Mouse (Mus musculus) midbrain, embryonic 12.5 days (tissue): ENCODE measurements at regions not wholly inside any gene's neighbourhood (a gene's known extent, or its start where the extent isn't known, plus 50 kb on each side); places are given as distances from the start of the nearest gene placed in this dataset.

Source experiments
- ATAC-seq: fragments of 200-750 bp; cut with Nextera tagmentation; 2 replicates; pipeline ENCODE4 v1.8.0; 2017; ENCODE audit warnings: low read depth, moderate TSS enrichment, moderate library complexity; ENCODE audit not compliant: low FRiP score
- H3K27ac ChIP-seq: fragments of 300-500 bp; sonication (generic); replicated peaks from 2 replicates; pipeline ENCODE4 v1.5.1; 2016; ENCODE audit warnings: mild to moderate bottlenecking
- H3K27me3 ChIP-seq: fragments of 300-500 bp; sonication (generic); 2 replicates; pipeline ENCODE4 v1.6.1; 2016; ENCODE audit warnings: mild to moderate bottlenecking
- H3K36me3 ChIP-seq: fragments of 300-500 bp; sonication (generic); 2 replicates; pipeline ENCODE4 v1.6.1; 2016
- H3K4me1 ChIP-seq: fragments of 300-500 bp; sonication (generic); 2 replicates; pipeline ENCODE4 v1.6.1; 2016
- H3K4me2 ChIP-seq: fragments of 300-500 bp; sonication (generic); replicated peaks from 2 replicates; pipeline ENCODE4 v1.6.1; 2016; ENCODE audit warnings: mild to moderate bottlenecking, moderate library complexity
- H3K4me3 ChIP-seq: fragments of 300-500 bp; sonication (generic); 2 replicates; pipeline ENCODE4 v1.5.1; 2016; ENCODE audit warnings: mild to moderate bottlenecking
- H3K9ac ChIP-seq: fragments of 300-500 bp; sonication (generic); replicated peaks from 2 replicates; pipeline ENCODE4 v1.6.1; 2016; ENCODE audit warnings: mild to moderate bottlenecking, moderate library complexity
- H3K9me3 ChIP-seq: fragments of 300-500 bp; sonication (generic); 2 replicates; pipeline ENCODE4 v1.6.1; 2016; ENCODE audit warnings: mild to moderate bottlenecking
- WGBS: fragments of 180-500 bp; shearing (Covaris S2); methylation state at CpG from one replicate; pipeline ENCODE4 v1.1.7; 2016; 5-methylcytosine and 5-hydroxymethylcytosine counted together

GRCm38 (mm10) chr10:45763160-45763955 is 185.7 kb downstream of the Hace1 start:
- Histone ChIP-seq H3K9ac (no peak overlapping the region), H3K27me3 (no peaks in the 10 kb centered on the region), H3K9me3 (no peaks in the 10 kb centered on the region), H3K4me3 (no peak overlapping the region), H3K4me1 (no peaks in the 10 kb centered on the region), H3K27ac (no peak overlapping the region), H3K36me3 (no peaks in the 10 kb centered on the region), H3K4me2 (no peak overlapping the region)
- ATAC-seq, result no peak
- WGBS, result 92% methylated on average over 10 of the region's 10 CpGs

GRCm38 (mm10) chr10:45779720-45780119 is 202.1 kb downstream of the Hace1 start:
- H3K27ac ChIP-seq, result no peak overlapping the region
- H3K9ac ChIP-seq, result no peak overlapping the region
- H3K4me2 ChIP-seq, result no peak overlapping the region
- H3K36me3 ChIP-seq, result no peaks in the 10 kb centered on the region
- no peak for ATAC-seq
- H3K4me1 ChIP-seq, result peaks cover 26% of the 10 kb centered on the region
- WGBS, result 14% methylated on average over 6 of the region's 6 CpGs
- no peaks in the 10 kb centered on the region for H3K9me3 ChIP-seq
- H3K4me3 ChIP-seq, result no peak overlapping the region
- H3K27me3 ChIP-seq, result no peaks in the 10 kb centered on the region

- no peak overlapping the region for H3K27ac ChIP-seq
- peaks cover 23% of the 10 kb centered on the region for H3K4me1 ChIP-seq
- WGBS, result 34% methylated on average over 5 of the region's 5 CpGs
- no peak for ATAC-seq
- no peaks in the 10 kb centered on the region for H3K36me3 ChIP-seq
- H3K27me3 ChIP-seq, result no peaks in the 10 kb centered on the region
- no peaks in the 10 kb centered on the region for H3K9me3 ChIP-seq
- H3K9ac ChIP-seq, result no peak overlapping the region
- H3K4me3 ChIP-seq, result no peak overlapping the region
- no peak overlapping the region for H3K4me2 ChIP-seq
Measured at GRCm38 (mm10) chr10:45783026-45783425, 205.4 kb downstream of the Hace1 start.

- H3K4me2 ChIP-seq, result no peak overlapping the region
- no peaks in the 10 kb centered on the region for H3K9me3 ChIP-seq
- ATAC-seq, result peak; percentile 48
- whole genome bisulfite sequencing, result 10% methylated on average over 11 of the region's 11 CpGs
- peak overlapping the region; percentile 30; the same call in 1 of the 2 replicates for H3K27ac ChIP-seq
- peaks cover 23% of the 10 kb centered on the region for H3K4me1 ChIP-seq
- H3K27me3 ChIP-seq, result no peaks in the 10 kb centered on the region
- H3K36me3 ChIP-seq, result no peaks in the 10 kb centered on the region
- no peak overlapping the region for H3K4me3 ChIP-seq
- no peak overlapping the region for H3K9ac ChIP-seq
Measured at GRCm38 (mm10) chr10:45783461-45784149, 206.0 kb downstream of the Hace1 start.

- ATAC-seq, result peak; percentile 68
- Histone ChIP-seq H3K36me3 (no peaks in the 10 kb centered on the region), H3K4me1 (peaks cover 23% of the 10 kb centered on the region), H3K9ac (no peak overlapping the region), H3K4me2 (no peak overlapping the region), H3K27me3 (no peaks in the 10 kb centered on the region), H3K9me3 (no peaks in the 10 kb centered on the region), H3K4me3 (no peak overlapping the region), H3K27ac (peak overlapping the region; percentile 30; the same call in 1 of the 2 replicates)
- WGBS, result 1% methylated on average over 2 of the region's 2 CpGs
Measured at GRCm38 (mm10) chr10:45784150-45784479, 206.5 kb downstream of the Hace1 start.

GRCm38 (mm10) chr10:45784575-45784974 is 206.9 kb downstream of the Hace1 start:
- Histone ChIP-seq H3K9ac (no peak overlapping the region), H3K4me2 (no peak overlapping the region), H3K27me3 (no peaks in the 10 kb centered on the region), H3K36me3 (no peaks in the 10 kb centered on the region), H3K27ac (no peak overlapping the region), H3K4me3 (no peak overlapping the region), H3K9me3 (no peaks in the 10 kb centered on the region), H3K4me1 (peaks cover 23% of the 10 kb centered on the region)
- WGBS, result 39% methylated on average over 4 of the region's 4 CpGs
- peak; percentile 18; the same call in 1 of the 2 replicates for ATAC-seq

GRCm38 (mm10) chr10:45788356-45788755 is 210.7 kb downstream of the Hace1 start:
- no peak overlapping the region for H3K4me2 ChIP-seq
- H3K9me3 ChIP-seq, result no peaks in the 10 kb centered on the region
- H3K4me3 ChIP-seq, result no peak overlapping the region
- H3K9ac ChIP-seq, result no peak overlapping the region
- H3K4me1 ChIP-seq, result peaks cover 10% of the 10 kb centered on the region
- ATAC-seq, result no peak
- H3K27ac ChIP-seq, result no peak overlapping the region
- 87% methylated on average over 1 of the region's 1 CpGs for WGBS
- H3K27me3 ChIP-seq, result no peaks in the 10 kb centered on the region
- no peaks in the 10 kb centered on the region for H3K36me3 ChIP-seq

- H3K4me3 ChIP-seq, result no peak overlapping the region
- no peaks in the 10 kb centered on the region for H3K9me3 ChIP-seq
- H3K27ac ChIP-seq, result no peak overlapping the region
- no peak overlapping the region for H3K4me2 ChIP-seq
- no peak overlapping the region for H3K9ac ChIP-seq
- H3K36me3 ChIP-seq, result no peaks in the 10 kb centered on the region
- no peaks in the 10 kb centered on the region for H3K4me1 ChIP-seq
- H3K27me3 ChIP-seq, result 0 out of 2 replicates have a peak, but pooled peaks cover 7% of the 10 kb centered on the region
- 95% methylated on average over 2 of the region's 2 CpGs for WGBS
- ATAC-seq, result no peak
Measured at GRCm38 (mm10) chr10:45795582-45795981, 218.0 kb downstream of the Hace1 start.

GRCm38 (mm10) chr10:45800070-45800851 is 222.6 kb downstream of the Hace1 start:
- Histone ChIP-seq H3K4me1 (no peaks in the 10 kb centered on the region), H3K4me2 (no peak overlapping the region), H3K4me3 (no peak overlapping the region), H3K36me3 (no peaks in the 10 kb centered on the region), H3K27me3 (0 out of 2 replicates have a peak, but pooled peaks cover 7% of the 10 kb centered on the region), H3K9ac (no peak overlapping the region), H3K9me3 (no peaks in the 10 kb centered on the region), H3K27ac (no peak overlapping the region)
- 49% methylated on average over 12 of the region's 12 CpGs for WGBS
- ATAC-seq, result peak; percentile 89

- no peak overlapping the region for H3K27ac ChIP-seq
- WGBS, result 68% methylated on average over 1 of the region's 1 CpGs
- no peak overlapping the region for H3K4me2 ChIP-seq
- no peak overlapping the region for H3K9ac ChIP-seq
- 0 out of 2 replicates have a peak, but pooled peaks cover 7% of the 10 kb centered on the region for H3K27me3 ChIP-seq
- H3K4me3 ChIP-seq, result no peak overlapping the region
- H3K36me3 ChIP-seq, result no peaks in the 10 kb centered on the region
- no peaks in the 10 kb centered on the region for H3K9me3 ChIP-seq
- H3K4me1 ChIP-seq, result no peaks in the 10 kb centered on the region
- ATAC-seq, result no peak
Measured at GRCm38 (mm10) chr10:45801463-45801862, 223.8 kb downstream of the Hace1 start.

GRCm38 (mm10) chr10:45806984-45807827 is 229.6 kb downstream of the Hace1 start:
- Histone ChIP-seq H3K27ac (peak overlapping the region; percentile 12; the same call in 1 of the 2 replicates), H3K4me3 (no peak overlapping the region), H3K27me3 (no peaks in the 10 kb centered on the region), H3K9me3 (no peaks in the 10 kb centered on the region), H3K4me2 (no peak overlapping the region), H3K4me1 (peaks cover 6% of the 10 kb centered on the region; the same call in 1 of the 2 replicates), H3K9ac (no peak overlapping the region), H3K36me3 (no peaks in the 10 kb centered on the region)
- WGBS, result 52% methylated on average over 18 of the region's 18 CpGs
- no peak for ATAC-seq
